Mouse (Mus musculus) urinary bladder, postnatal 10 days (tissue): Measurements from ENCODE around the gene Thoc7.

Experiments used
- DNase-seq: peaks from one replicate; pipeline ENCODE4 v3.0.0; 2022; ENCODE audit warnings: low spot score

Gene Thoc7

GRCm38 (mm10) chr14:13933290-13934051 lies 28.2 kb downstream of the Thoc7 start:
- no peak for DNase-seq

GRCm38 (mm10) chr14:13917630-13918029 lies 44.0 kb downstream of the Thoc7 start:
- DNase-seq = no peak

- no peak for DNase-seq
Observed at GRCm38 (mm10) chr14:13917208-13917607, 44.4 kb downstream of the Thoc7 start.

- DNase-seq = no peak
Observed at GRCm38 (mm10) chr14:13915207-13915606, 46.4 kb downstream of the Thoc7 start.

- DNase-seq = no peak
Observed at GRCm38 (mm10) chr14:13914387-13915082, 47.1 kb downstream of the Thoc7 start, which contains the start of gene Gm281. Gene Gm281, minus strand, starts transcription at chr14:13914478.

- DNase-seq = no peak
Observed at GRCm38 (mm10) chr14:13910148-13910547, 51.5 kb downstream of the Thoc7 start.

- no peak for DNase-seq
Observed at GRCm38 (mm10) chr14:13907145-13907544, 54.5 kb downstream of the Thoc7 start.

GRCm38 (mm10) chr14:13906461-13906860 lies 55.2 kb downstream of the Thoc7 start:
- no peak for DNase-seq

- DNase-seq = no peak
Observed at GRCm38 (mm10) chr14:13901611-13902067, 60.0 kb downstream of the Thoc7 start.
